Mouse (Mus musculus): ENCODE data around the gene Selenom. TPM values are rescaled to one million over a fixed set of nuclear protein-coding genes. Genes with fewer than 3 reads are reported as not detected.

The Selenom gene
- polyA plus RNA-seq, 2 experiments = 201 to 214 TPM

DNA sequence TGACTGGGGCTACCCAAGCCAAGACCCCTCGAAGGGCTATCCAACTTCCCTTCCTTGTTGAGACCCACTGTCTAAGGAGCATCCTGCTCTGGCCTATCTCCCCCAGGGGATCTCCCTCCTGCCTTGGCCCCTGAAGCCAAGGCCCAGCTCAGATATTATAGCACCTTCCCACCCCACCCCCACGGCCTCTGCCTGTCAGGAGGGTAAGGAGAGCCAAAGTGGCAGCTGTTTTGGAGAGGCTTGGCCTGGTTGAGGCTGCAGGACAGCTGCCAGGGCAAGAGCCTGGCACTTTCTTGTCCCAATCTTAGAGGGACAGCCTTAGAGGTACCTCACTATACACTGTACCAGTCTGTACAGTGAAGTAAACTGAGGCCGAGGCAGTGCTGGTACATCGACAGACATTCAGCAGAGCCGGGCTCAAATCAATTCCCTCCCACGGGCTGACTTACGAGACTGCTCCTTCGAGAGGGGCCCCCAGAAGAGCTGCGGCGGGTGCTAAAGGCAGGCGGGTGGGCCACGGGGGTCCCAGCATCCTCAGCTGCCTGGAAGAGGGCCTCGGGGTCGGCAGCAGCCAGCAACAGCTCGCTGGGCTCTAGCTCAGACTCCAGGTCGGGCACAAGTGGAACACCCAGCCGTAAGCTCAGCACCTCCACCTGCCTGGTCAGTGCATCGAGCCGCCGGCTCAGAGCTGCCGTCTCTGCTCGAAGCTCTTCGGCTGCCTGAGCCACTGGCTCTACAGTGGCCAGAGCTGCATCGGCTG is 12.7 kb downstream of the Selenom start:
- Histone ChIP-seq H3K9me3 (ENCODE audit: control insufficient read depth, low read length) (no peaks in the 10 kb centered on the region), H3K27me3 (ENCODE audit: control insufficient read depth, insufficient read depth, low read length) (no peaks in the 10 kb centered on the region), H3K4me3 (replicated peaks; ENCODE audit: low read length) (no peak overlapping the region), H3K36me3 (ENCODE audit: control insufficient read depth, insufficient read depth, low read length) (peaks cover 98% of the 10 kb centered on the region), H3K9ac (ENCODE audit: low read depth, low read length, severe bottlenecking) (no peak overlapping the region), H3K27ac (replicated peaks; ENCODE audit: low read depth, low read length) (no peak overlapping the region), H3K4me1 (ENCODE audit: control insufficient read depth, insufficient read depth, low read length) (no peaks in the 10 kb centered on the region), H3K4me2 (replicated peaks; ENCODE audit: low read depth, low read length, severe bottlenecking) (0 out of 2 replicates have a peak overlapping the region, but pooled peaks have one; percentile 5)
- no peak; the same call in 1 of the 2 replicates for ATAC-seq (ENCODE audit: low FRiP score, low read depth)
- no peak for DNase-seq (ENCODE audit: low spot score)
- no peak for TF ChIP-seq POLR2A (IDR thresholded peaks at IDR 0.05; ENCODE audit: borderline replicate concordance, extremely low read depth, insufficient read depth, insufficient read length)
- 92% methylated on average over 24 of the region's 24 CpGs for WGBS

DNA sequence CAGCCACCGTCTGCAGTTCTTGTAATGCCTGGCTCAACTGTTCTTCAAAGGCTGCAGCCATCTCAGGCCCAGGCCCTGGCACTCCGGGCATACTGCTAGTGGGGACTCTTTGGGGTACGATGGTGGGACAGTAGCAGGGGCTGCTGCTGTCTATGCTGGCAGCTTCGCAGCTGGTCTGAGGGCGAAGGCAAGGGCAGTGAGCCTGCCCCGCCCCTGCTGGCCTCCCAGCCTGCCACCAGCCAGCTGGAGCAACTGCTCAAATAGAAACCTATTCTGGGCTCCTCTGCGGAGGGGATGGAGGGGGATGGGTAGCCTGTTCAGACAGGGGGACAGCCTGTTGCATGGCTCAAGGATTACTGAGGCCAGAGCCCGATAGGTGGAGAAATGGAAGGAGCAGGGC is 13.3 kb downstream of the Selenom start:
- Histone ChIP-seq H3K36me3 (ENCODE audit: control insufficient read depth, insufficient read depth, low read length) (peaks cover 98% of the 10 kb centered on the region), H3K9me3 (ENCODE audit: control insufficient read depth, low read length) (no peaks in the 10 kb centered on the region), H3K9ac (ENCODE audit: low read depth, low read length, severe bottlenecking) (no peak overlapping the region), H3K27ac (replicated peaks; ENCODE audit: low read depth, low read length) (no peak overlapping the region), H3K4me1 (ENCODE audit: control insufficient read depth, insufficient read depth, low read length) (no peaks in the 10 kb centered on the region), H3K4me2 (replicated peaks; ENCODE audit: low read depth, low read length, severe bottlenecking) (no peak overlapping the region), H3K4me3 (replicated peaks; ENCODE audit: low read length) (no peak overlapping the region), H3K27me3 (ENCODE audit: control insufficient read depth, insufficient read depth, low read length) (no peaks in the 10 kb centered on the region)
- DNase-seq (ENCODE audit: low spot score) (no peak), ATAC-seq (ENCODE audit: low FRiP score, low read depth) (peak; percentile 23; the same call in 1 of the 2 replicates)
- no peak for TF ChIP-seq POLR2A (IDR thresholded peaks at IDR 0.05; ENCODE audit: borderline replicate concordance, extremely low read depth, insufficient read depth, insufficient read length)
- 86% methylated on average over 8 of the region's 8 CpGs for WGBS

DNA sequence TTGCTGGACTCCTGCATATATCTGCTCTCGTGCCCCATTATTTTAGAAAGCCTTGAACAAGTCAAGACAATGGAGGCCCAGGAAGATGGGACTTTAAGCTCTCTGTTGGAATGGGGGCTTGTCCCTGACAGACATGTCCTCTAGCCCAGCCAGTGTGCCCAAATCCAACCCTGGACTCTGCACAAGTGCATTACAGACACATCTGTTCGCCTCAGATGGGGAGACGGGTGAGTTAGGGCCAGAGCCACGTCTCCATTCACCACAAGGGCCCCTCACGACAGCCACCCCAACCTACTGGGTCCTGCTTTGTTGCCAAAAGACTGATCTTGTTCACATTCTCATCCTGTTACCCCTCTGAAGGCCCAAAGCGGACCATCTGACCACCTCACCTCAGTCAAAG is 13.7 kb downstream of the Selenom start:
- H3K9ac ChIP-seq (ENCODE audit: low read depth, low read length, severe bottlenecking) = no peak overlapping the region
- no peaks in the 10 kb centered on the region for H3K27me3 ChIP-seq (ENCODE audit: control insufficient read depth, insufficient read depth, low read length)
- DNase-seq (ENCODE audit: low spot score) (no peak), ATAC-seq (ENCODE audit: low FRiP score, low read depth) (no peak)
- WGBS = 86% methylated on average over 6 of the region's 6 CpGs
- no peak overlapping the region for H3K4me3 ChIP-seq (replicated peaks; ENCODE audit: low read length)
- H3K27ac ChIP-seq (replicated peaks; ENCODE audit: low read depth, low read length) = no peak overlapping the region
- no peak overlapping the region for H3K4me2 ChIP-seq (replicated peaks; ENCODE audit: low read depth, low read length, severe bottlenecking)
- H3K36me3 ChIP-seq (ENCODE audit: control insufficient read depth, insufficient read depth, low read length) = peaks cover 98% of the 10 kb centered on the region
- no peak for TF ChIP-seq POLR2A (IDR thresholded peaks at IDR 0.05; ENCODE audit: borderline replicate concordance, extremely low read depth, insufficient read depth, insufficient read length)
- H3K9me3 ChIP-seq (ENCODE audit: control insufficient read depth, low read length) = no peaks in the 10 kb centered on the region
- H3K4me1 ChIP-seq (ENCODE audit: control insufficient read depth, insufficient read depth, low read length) = no peaks in the 10 kb centered on the region

DNA sequence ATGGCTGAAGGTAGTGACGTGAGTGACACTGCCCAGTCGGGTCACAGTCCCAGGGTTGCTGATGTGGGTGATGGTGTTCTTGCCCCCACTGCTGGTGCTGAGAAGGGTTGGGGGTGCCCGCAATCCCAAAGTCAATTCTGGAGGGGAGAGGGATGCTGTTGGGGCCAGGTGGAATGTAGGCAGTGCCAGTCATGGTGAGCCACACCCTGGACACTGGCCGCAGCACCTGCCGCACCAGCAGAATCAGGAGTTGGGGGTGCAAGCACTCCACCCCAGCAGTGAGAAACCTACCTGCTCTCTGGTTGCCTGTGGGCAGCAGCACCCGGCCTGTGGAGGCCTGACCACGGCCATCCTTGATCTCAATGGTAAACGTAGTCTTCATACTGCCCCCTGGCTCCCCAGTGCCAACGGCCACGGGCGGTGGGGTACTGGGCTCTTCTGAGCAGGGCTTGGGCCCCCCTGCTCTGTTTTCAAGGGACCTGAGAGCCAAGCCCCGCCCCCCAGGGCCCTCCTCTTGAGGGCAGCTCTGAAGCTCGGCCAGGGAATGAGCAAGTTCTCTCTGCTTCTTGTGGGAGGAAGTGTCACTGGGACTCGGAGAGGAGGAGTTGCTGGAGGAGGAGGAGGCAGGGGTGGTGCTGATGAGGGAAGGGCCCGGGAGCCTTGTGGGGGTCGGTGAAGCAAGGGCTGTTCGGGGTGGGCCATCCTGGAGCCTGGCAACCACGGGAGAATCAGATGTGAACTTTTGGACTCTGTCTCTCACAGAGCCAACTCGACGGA is 15.2 kb downstream of the Selenom start:
- Histone ChIP-seq H3K9ac (ENCODE audit: low read depth, low read length, severe bottlenecking) (no peak overlapping the region), H3K4me3 (replicated peaks; ENCODE audit: low read length) (no peak overlapping the region), H3K27ac (replicated peaks; ENCODE audit: low read depth, low read length) (no peak overlapping the region), H3K36me3 (ENCODE audit: control insufficient read depth, insufficient read depth, low read length) (peaks cover 98% of the 10 kb centered on the region), H3K27me3 (ENCODE audit: control insufficient read depth, insufficient read depth, low read length) (no peaks in the 10 kb centered on the region), H3K4me1 (ENCODE audit: control insufficient read depth, insufficient read depth, low read length) (peaks cover under 1% of the 10 kb centered on the region; the same call in 1 of the 2 replicates), H3K4me2 (replicated peaks; ENCODE audit: low read depth, low read length, severe bottlenecking) (no peak overlapping the region), H3K9me3 (ENCODE audit: control insufficient read depth, low read length) (no peaks in the 10 kb centered on the region)
- 79% methylated on average over 20 of the region's 20 CpGs for WGBS
- no peak for TF ChIP-seq POLR2A (IDR thresholded peaks at IDR 0.05; ENCODE audit: borderline replicate concordance, extremely low read depth, insufficient read depth, insufficient read length)
- DNase-seq (ENCODE audit: low spot score) = no peak
- ATAC-seq (ENCODE audit: low FRiP score, low read depth) = no peak

DNA sequence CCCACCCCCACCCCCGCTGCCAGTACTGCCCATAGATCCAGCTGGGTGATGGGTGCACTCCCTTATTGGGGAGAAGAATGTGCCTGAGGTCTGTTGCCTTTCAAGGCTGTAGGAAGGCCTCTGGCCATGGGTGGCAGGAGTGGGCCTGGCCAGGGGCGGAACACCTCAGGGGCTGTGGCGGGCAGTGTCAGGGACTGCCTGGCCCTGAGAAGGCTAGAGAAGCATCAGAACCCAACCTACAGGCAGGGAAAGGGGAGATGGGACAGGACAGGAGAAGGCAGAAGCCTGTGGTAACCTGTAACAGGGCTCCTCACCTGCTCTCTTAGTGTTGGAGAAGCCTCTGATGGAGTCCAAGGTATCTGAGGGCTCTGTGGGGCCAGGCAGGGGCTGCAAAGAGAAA is 16.2 kb downstream of the Selenom start:
- Histone ChIP-seq H3K36me3 (ENCODE audit: control insufficient read depth, insufficient read depth, low read length) (peaks cover 88% of the 10 kb centered on the region), H3K9me3 (ENCODE audit: control insufficient read depth, low read length) (no peaks in the 10 kb centered on the region), H3K9ac (ENCODE audit: low read depth, low read length, severe bottlenecking) (no peak overlapping the region), H3K4me1 (ENCODE audit: control insufficient read depth, insufficient read depth, low read length) (peaks cover 5% of the 10 kb centered on the region; the same call in 1 of the 2 replicates), H3K4me3 (replicated peaks; ENCODE audit: low read length) (no peak overlapping the region), H3K27me3 (ENCODE audit: control insufficient read depth, insufficient read depth, low read length) (no peaks in the 10 kb centered on the region), H3K27ac (replicated peaks; ENCODE audit: low read depth, low read length) (no peak overlapping the region), H3K4me2 (replicated peaks; ENCODE audit: low read depth, low read length, severe bottlenecking) (no peak overlapping the region)
- WGBS = 93% methylated on average over 1 of the region's 3 CpGs
- TF ChIP-seq POLR2A (IDR thresholded peaks at IDR 0.05; ENCODE audit: borderline replicate concordance, extremely low read depth, insufficient read depth, insufficient read length) = no peak
- DNase-seq (ENCODE audit: low spot score) = no peak
- ATAC-seq (ENCODE audit: low FRiP score, low read depth) = no peak

All from limb, embryonic 14.5 days (tissue).